ENCODE assay signal across 16 mouse cellular contexts in the genomic region with DNA sequence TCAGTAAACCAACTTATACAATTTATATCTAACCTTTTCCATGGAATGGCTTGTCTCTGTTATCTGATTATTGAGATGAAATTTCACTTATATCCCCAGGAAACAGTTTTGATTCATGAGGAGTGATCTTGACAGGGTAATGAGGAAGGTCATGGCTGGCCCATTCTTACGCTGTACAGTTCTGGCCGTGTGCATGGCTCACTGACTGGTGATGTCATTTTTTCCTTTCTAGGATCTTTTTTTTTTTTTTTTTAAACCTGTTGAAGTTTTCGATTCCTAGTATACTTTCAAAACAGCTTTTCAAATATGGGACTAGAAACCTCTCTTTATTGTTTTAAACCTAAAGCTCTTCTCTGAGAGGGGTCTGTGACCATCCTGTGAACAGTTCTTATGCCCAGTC.
"Had no signal": no experiment of that assay in that cellular context is flagged by ENCODE, and none has a peak within 500 bp of the region (broad histone marks: within the 10 kb centered on the region; RNA-seq: fewer than 3 reads in every experiment).

No protein-coding gene starts in this region.

- H3K9me3 ChIP-seq: neural tube, embryonic 13.5 days; neural tube, embryonic 15.5 days; stomach, embryonic 15.5 days had no signal

- H3K27ac ChIP-seq: neural tube, embryonic 13.5 days; neural tube, embryonic 15.5 days; stomach, embryonic 15.5 days; stomach, postnatal 0 days had no signal

- H3K36me3 ChIP-seq: neural tube, embryonic 13.5 days; neural tube, embryonic 15.5 days; stomach, embryonic 15.5 days had no signal

- H3K4me2 ChIP-seq: neural tube, embryonic 13.5 days; neural tube, embryonic 15.5 days; stomach, embryonic 15.5 days had no signal

- DNase-seq: retina, postnatal 1 day; right cerebral cortex, adult 18-20 months; right cerebral cortex, postnatal 14 days; right cerebral cortex, postnatal 25 days; right cerebral cortex, postnatal 4 days; spleen, adult 18-20 months; thymus, adult 18-20 months; thymus, adult 2 months; thymus, postnatal 14 days; thymus, postnatal 25 days; thymus, postnatal 36 days; thymus, postnatal 4 days had no signal

- H3K27me3 ChIP-seq: neural tube, embryonic 13.5 days; neural tube, embryonic 15.5 days; stomach, embryonic 15.5 days had no signal

- H3K9ac ChIP-seq: neural tube, embryonic 13.5 days; neural tube, embryonic 15.5 days; stomach, embryonic 15.5 days had no signal

- H3K4me3 ChIP-seq: neural tube, embryonic 13.5 days; neural tube, embryonic 15.5 days; stomach, embryonic 15.5 days had no signal
